Mouse (Mus musculus) cortical plate, adult 2 months (tissue): Measurements from ENCODE around the gene Dnajb13.

Source experiments
- CTCF ChIP-seq: fragments of 200-500 bp; IDR thresholded peaks from 2 replicates; pipeline ENCODE4 v1.5.1; 2011; ENCODE audit warnings: mild to moderate bottlenecking, control low read depth, low read length; ENCODE audit not compliant: insufficient read depth; ENCODE audit errors: extremely low read depth
- POLR2A ChIP-seq: fragments of 200-500 bp; IDR thresholded peaks from 2 replicates; pipeline ENCODE4 v1.6.1; 2011; ENCODE audit warnings: mild to moderate bottlenecking, low read length, control low read depth; ENCODE audit not compliant: insufficient read depth; ENCODE audit errors: extremely low read depth

DNA sequence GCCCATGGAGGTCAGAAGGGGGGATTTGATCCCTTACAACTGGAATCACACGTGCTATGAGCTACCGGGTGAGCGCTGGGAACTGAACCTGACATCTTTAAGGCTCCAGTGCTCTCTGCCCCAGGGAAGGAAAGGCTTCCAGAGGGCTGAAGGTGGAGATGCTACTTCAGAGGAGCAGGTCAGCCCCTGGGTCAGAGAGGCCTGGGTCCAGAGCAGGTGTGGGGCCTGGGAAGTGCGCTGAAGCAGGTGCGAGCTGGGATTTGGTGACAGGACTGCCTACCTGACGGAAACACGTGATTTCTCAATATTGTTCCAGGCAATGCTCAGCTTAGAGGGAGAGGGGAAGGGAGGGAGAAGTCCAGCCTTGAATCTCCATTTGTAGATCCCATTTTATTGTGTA, 50.5 kb downstream of the Dnajb13 start:
- TF ChIP-seq CTCF (no peak), POLR2A (no peak)
